10 mouse cellular contexts compared by ENCODE assay signal in the genomic region with DNA sequence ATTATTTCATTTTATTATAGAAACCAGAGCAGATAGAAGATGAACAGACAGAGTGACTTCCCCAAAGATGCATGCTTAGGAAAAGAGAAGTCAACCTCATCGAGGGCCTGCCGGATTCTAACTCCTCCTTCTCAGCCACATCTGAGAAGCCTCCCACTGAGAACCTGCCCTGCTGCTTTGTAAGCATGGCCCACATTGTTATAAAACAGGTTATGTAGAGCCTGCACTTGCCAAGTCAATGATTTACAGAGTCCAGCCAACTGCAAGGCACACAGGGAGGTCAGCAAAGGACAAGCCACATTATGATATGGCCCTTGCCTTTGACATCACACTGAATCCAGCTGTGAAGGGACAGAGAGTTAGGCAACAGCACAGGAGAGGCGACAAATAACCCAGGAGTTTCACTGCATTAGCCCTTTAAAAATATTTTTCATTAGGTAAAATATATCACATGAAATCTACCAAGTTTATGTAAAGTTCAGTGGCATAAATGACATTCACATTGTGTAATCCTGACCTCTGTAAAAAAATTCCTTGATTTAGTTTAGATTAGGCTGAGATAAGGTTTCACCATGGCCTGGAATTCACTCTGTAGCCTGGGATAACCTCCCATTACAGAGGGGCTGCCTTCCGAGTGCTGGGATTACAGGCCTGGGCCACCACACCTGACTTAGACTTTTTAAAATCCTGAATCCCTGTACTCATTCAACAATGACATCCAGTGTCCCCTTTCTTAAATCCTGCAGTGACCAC. TPM values are rescaled to one million over a fixed set of nuclear protein-coding genes. Genes with fewer than 3 reads are reported as not detected.
DNase-seq lines count a peak whose midpoint lies in the region; ATAC-seq lines count a peak whose summit lies in the region.
"Had no signal": no experiment of that assay in that cellular context is flagged by ENCODE, and none has a peak within 500 bp of the region (broad histone marks: within the 10 kb centered on the region; RNA-seq: fewer than 3 reads in every experiment).

No protein-coding gene starts in this region.

- 43% methylated on average over 4 of the region's 4 CpGs for WGBS in kidney, embryonic 14.5 days
- 32% methylated on average over 4 of the region's 4 CpGs for WGBS in liver, embryonic 15.5 days (ENCODE audit: insufficient replicate concordance)

- H3K27me3 ChIP-seq in kidney, embryonic 14.5 days (ENCODE audit: control insufficient read depth, insufficient read depth, low read length) = no peaks in the 10 kb centered on the region
- H3K27me3 ChIP-seq in liver, embryonic 15.5 days = no peaks in the 10 kb centered on the region
- H3K27me3 ChIP-seq: embryonic facial prominence, embryonic 13.5 days had no signal

- H3K4me1 ChIP-seq in kidney, embryonic 14.5 days (ENCODE audit: control insufficient read depth, insufficient read depth, low read length) = no peaks in the 10 kb centered on the region
- peaks cover 9% of the 10 kb centered on the region; the same call in 1 of the 2 replicates for H3K4me1 ChIP-seq in liver, embryonic 15.5 days (replicated peaks)
- H3K4me1 ChIP-seq: embryonic facial prominence, embryonic 13.5 days had no signal

- H3K4me2 ChIP-seq in kidney, embryonic 14.5 days (replicated peaks; ENCODE audit: low read depth, low read length) = no peak overlapping the region
- H3K4me2 ChIP-seq in liver, embryonic 15.5 days = no peak overlapping the region
- H3K4me2 ChIP-seq: embryonic facial prominence, embryonic 13.5 days had no signal

- H3K27ac ChIP-seq in kidney, embryonic 14.5 days (ENCODE audit: low read depth, low read length) = peak overlapping the region; percentile 66; the same call in 1 of the 2 replicates
- peak overlapping the region; percentile 48; the same call in 1 of the 2 replicates for H3K27ac ChIP-seq in liver, embryonic 15.5 days (replicated peaks)
- H3K27ac ChIP-seq: embryonic facial prominence, embryonic 13.5 days had no signal

- H3K9me3 ChIP-seq in kidney, embryonic 14.5 days (ENCODE audit: control insufficient read depth, low read length) = no peaks in the 10 kb centered on the region
- H3K9me3 ChIP-seq in liver, embryonic 15.5 days (replicated peaks) = no peaks in the 10 kb centered on the region
- H3K9me3 ChIP-seq: embryonic facial prominence, embryonic 13.5 days had no signal

- no peak overlapping the region for H3K9ac ChIP-seq in kidney, embryonic 14.5 days (ENCODE audit: low read depth, low read length)
- H3K9ac ChIP-seq in liver, embryonic 15.5 days = no peak overlapping the region
- H3K9ac ChIP-seq: embryonic facial prominence, embryonic 13.5 days had no signal

- no peak overlapping the region for H3K4me3 ChIP-seq in kidney, embryonic 14.5 days (ENCODE audit: low read length)
- H3K4me3 ChIP-seq in liver, embryonic 15.5 days (replicated peaks) = no peak overlapping the region
- H3K4me3 ChIP-seq: embryonic facial prominence, embryonic 13.5 days had no signal

- no peaks in the 10 kb centered on the region for H3K36me3 ChIP-seq in kidney, embryonic 14.5 days (ENCODE audit: control insufficient read depth, insufficient read depth, low read length)
- no peaks in the 10 kb centered on the region for H3K36me3 ChIP-seq in liver, embryonic 15.5 days (replicated peaks)
- H3K36me3 ChIP-seq: embryonic facial prominence, embryonic 13.5 days had no signal

- ATAC-seq in kidney, embryonic 14.5 days (ENCODE audit: low FRiP score, low TSS enrichment) = peak; percentile 91
- ATAC-seq in liver, embryonic 15.5 days (ENCODE audit: insufficient read depth) = peak; percentile 73

- peak; percentile 19 for DNase-seq in adrenal gland, postnatal 10 days
- DNase-seq in adrenal gland, adult 18-20 months (ENCODE audit: low spot score in 2 of 2) = no peak
- DNase-seq in mesoderm, embryonic 11.5 days (ENCODE audit: low read depth, low spot score) = peak; percentile 14
- no peak for DNase-seq in frontal cortex, postnatal 14 days (ENCODE audit: low spot score in 2 of 2)
- DNase-seq in spleen, adult 12 weeks (ENCODE audit: low spot score) = no peak
- no peak for DNase-seq in cerebellum, adult 9-10 months
- DNase-seq: midbrain, embryonic 14.5 days had no signal

RNA-seq across cellular contexts. Expression of gene Abcd3, which starts 37.1 kb away (rescaled TPM):
- total RNA-seq in adrenal gland, postnatal 10 days (2021) = 100 to 1,000 TPM; 170 to 171 TPM
- 100 to 1,000 TPM in 1 of 2 experiments, 10 to 100 TPM in 1; 96.6 to 100 TPM for total RNA-seq in adrenal gland, adult 18-20 months (2021)
- 35.7 and 70.8 TPM in 2 replicates for polyA plus RNA-seq in kidney, embryonic 14.5 days (2014; fragmentation: Nextera tagmentation; extraction: Ambion mirVana)
- polyA plus RNA-seq in liver, embryonic 15.5 days (2015; fragmentation: Nextera tagmentation; extraction: Ambion mirVana) = 24.6 and 24.9 TPM in 2 replicates

Comparison
In these comparisons a context has a peak if more than half of its experiments do, and no peak if none do; other contexts are left out.
1. DNase-seq: peak in adrenal gland, postnatal 10 days (single experiment) and mesoderm, embryonic 11.5 days (single experiment); none in adrenal gland, adult 18-20 months (0 of 2), frontal cortex, postnatal 14 days (0 of 2), spleen, adult 12 weeks (single experiment) and cerebellum, adult 9-10 months (single experiment).